ENCODE assay signal across 19 mouse cellular contexts in genomic region chr16:64934793-64935192, GRCm38 (mm10).
"Had no signal": no experiment of that assay in that cellular context is flagged by ENCODE, and none has a peak within 500 bp of the region (broad histone marks: within the 10 kb centered on the region; RNA-seq: fewer than 3 reads in every experiment).

No protein-coding gene starts in this region.

- ATAC-seq: intestine, postnatal 0 days; lung, postnatal 0 days had no signal

- H3K27ac ChIP-seq: kidney, embryonic 15.5 days; limb, embryonic 10.5 days; limb, embryonic 13.5 days; liver, embryonic 13.5 days; macrophage; neural tube, embryonic 12.5 days; neural tube, embryonic 15.5 days; stomach, embryonic 15.5 days had no signal

- H3K4me1 ChIP-seq: kidney, embryonic 15.5 days; limb, embryonic 10.5 days; limb, embryonic 13.5 days; liver, embryonic 13.5 days; neural tube, embryonic 12.5 days; neural tube, embryonic 15.5 days; stomach, embryonic 15.5 days had no signal

- DNase-seq: kidney, adult 2 months; kidney, postnatal 10 days; kidney, postnatal 36 days; liver; liver, embryonic 13.5 days; lung, embryonic 14.5 days; midbrain, embryonic 14.5 days; retina, postnatal 1 day; right cerebral cortex, postnatal 25 days; thymus, postnatal 25 days had no signal

- H3K4me3 ChIP-seq: kidney, embryonic 15.5 days; limb, embryonic 10.5 days; limb, embryonic 13.5 days; liver, embryonic 13.5 days; neural tube, embryonic 12.5 days; neural tube, embryonic 15.5 days; stomach, embryonic 15.5 days had no signal
